Mouse (Mus musculus): ENCODE measurements around the gene Coro7. TPM values are rescaled to one million over a fixed set of nuclear protein-coding genes. Genes with fewer than 3 reads are reported as not detected.

Coro7 gene
- polyA plus RNA-seq, 1 experiment = 31.2 TPM

DNA sequence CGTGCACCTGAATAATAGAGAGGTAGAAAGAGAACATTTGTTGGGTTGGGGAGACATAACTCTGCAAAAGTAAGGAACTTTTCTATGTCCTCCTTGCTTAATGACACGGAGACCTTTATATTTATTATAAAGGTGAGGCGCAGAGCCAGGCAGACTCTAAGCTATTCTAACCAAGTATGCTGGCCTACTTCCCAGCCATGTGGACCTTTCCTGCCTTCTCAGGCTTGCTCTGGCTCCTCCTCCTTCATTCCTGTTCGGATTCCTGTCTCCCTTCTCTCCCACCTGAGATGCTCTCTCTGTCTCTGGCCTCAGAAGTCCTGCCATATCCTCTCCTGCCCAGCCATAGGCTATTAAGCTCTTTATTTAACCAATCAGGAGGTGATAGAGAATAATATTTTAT, 45.7 kb upstream of the Coro7 start:
- no peaks in the 10 kb centered on the region for H3K36me3 ChIP-seq (ENCODE audit: control insufficient read depth, insufficient read depth, low read length, poor library complexity, severe bottlenecking)
- H3K27ac ChIP-seq (ENCODE audit: insufficient read depth, low read length) = no peak overlapping the region
- H3K9me3 ChIP-seq (replicated peaks; ENCODE audit: control insufficient read depth, insufficient read depth, low read length, poor library complexity, severe bottlenecking) = no peaks in the 10 kb centered on the region
- no peak for TF ChIP-seq POLR2A (IDR thresholded peaks at IDR 0.05; ENCODE audit: insufficient read depth, low read length)
- no peak for TF ChIP-seq CTCF (IDR thresholded peaks at IDR 0.05; ENCODE audit: low read depth, low read length)
- no peak for TF ChIP-seq EP300 (IDR thresholded peaks at IDR 0.05; ENCODE audit: insufficient read depth, low read depth, low read length)
- no peak overlapping the region for H3K9ac ChIP-seq (ENCODE audit: low read depth, poor library complexity, severe bottlenecking)
- no peaks in the 10 kb centered on the region for H3K4me1 ChIP-seq (ENCODE audit: control insufficient read depth, insufficient read depth, low read length)
- H3K4me3 ChIP-seq (ENCODE audit: low read depth, low read length) = no peak overlapping the region
- no peaks in the 10 kb centered on the region for H3K27me3 ChIP-seq (ENCODE audit: control insufficient read depth, insufficient read depth, low read length, poor library complexity, severe bottlenecking)

- no peak overlapping the region for H3K4me3 ChIP-seq (ENCODE audit: low read depth, low read length)
- H3K36me3 ChIP-seq (ENCODE audit: control insufficient read depth, insufficient read depth, low read length, poor library complexity, severe bottlenecking) = no peaks in the 10 kb centered on the region
- H3K9me3 ChIP-seq (replicated peaks; ENCODE audit: control insufficient read depth, insufficient read depth, low read length, poor library complexity, severe bottlenecking) = no peaks in the 10 kb centered on the region
- H3K27ac ChIP-seq (ENCODE audit: insufficient read depth, low read length) = no peak overlapping the region
- no peak for TF ChIP-seq EP300 (IDR thresholded peaks at IDR 0.05; ENCODE audit: insufficient read depth, low read depth, low read length)
- no peak for TF ChIP-seq CTCF (IDR thresholded peaks at IDR 0.05; ENCODE audit: low read depth, low read length)
- no peak for TF ChIP-seq POLR2A (IDR thresholded peaks at IDR 0.05; ENCODE audit: insufficient read depth, low read length)
- no peaks in the 10 kb centered on the region for H3K27me3 ChIP-seq (ENCODE audit: control insufficient read depth, insufficient read depth, low read length, poor library complexity, severe bottlenecking)
- no peaks in the 10 kb centered on the region for H3K4me1 ChIP-seq (ENCODE audit: control insufficient read depth, insufficient read depth, low read length)
- H3K9ac ChIP-seq (ENCODE audit: low read depth, poor library complexity, severe bottlenecking) = no peak overlapping the region
Measured at GRCm38 (mm10) chr16:4722915-4723209, 43.3 kb upstream of the Coro7 start.

DNA sequence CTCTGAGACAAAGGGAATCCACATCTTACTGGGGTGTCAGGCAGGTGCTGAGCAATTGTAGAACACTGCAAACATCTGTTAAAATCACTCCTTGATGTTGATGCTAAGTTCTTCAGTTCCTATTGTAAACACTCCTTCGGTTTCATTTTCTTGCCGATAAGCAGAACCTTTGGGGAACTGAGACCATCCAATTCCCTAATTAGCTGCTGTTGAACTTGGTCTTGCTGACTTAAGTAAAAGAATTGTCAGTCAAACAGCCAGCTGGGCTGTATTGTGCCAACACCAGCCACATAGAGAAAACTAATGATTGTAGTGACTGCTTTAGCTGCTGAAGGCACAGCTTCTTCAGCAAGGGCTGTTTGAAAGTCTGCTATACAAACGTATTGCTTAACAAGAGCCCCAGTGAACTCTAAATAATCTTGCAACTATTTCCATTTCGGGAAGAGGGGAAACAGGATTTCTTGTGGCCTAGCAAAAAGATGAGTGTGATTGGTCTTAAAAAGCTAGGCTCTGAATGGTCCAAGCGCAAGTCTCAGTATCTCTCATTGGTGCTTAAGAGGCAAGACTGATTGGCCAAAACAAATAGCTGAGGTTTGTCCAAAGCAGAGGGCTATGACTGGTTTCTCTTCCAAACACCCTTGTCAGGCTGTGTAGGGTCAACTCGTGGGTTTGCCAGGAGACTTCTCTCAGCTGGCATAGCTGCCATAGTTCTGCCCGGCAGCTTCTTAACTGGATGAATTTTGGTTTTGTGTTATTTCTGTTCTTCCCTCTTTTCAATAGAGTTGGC, 42.7 kb upstream of the Coro7 start:
- Histone ChIP-seq H3K9me3 (replicated peaks; ENCODE audit: control insufficient read depth, insufficient read depth, low read length, poor library complexity, severe bottlenecking) (no peaks in the 10 kb centered on the region), H3K9ac (ENCODE audit: low read depth, poor library complexity, severe bottlenecking) (no peak overlapping the region), H3K27ac (ENCODE audit: insufficient read depth, low read length) (no peak overlapping the region), H3K4me3 (ENCODE audit: low read depth, low read length) (no peak overlapping the region), H3K4me1 (ENCODE audit: control insufficient read depth, insufficient read depth, low read length) (no peaks in the 10 kb centered on the region), H3K27me3 (ENCODE audit: control insufficient read depth, insufficient read depth, low read length, poor library complexity, severe bottlenecking) (no peaks in the 10 kb centered on the region), H3K36me3 (ENCODE audit: control insufficient read depth, insufficient read depth, low read length, poor library complexity, severe bottlenecking) (no peaks in the 10 kb centered on the region)
- TF ChIP-seq POLR2A (IDR thresholded peaks at IDR 0.05; ENCODE audit: insufficient read depth, low read length) (no peak), CTCF (IDR thresholded peaks at IDR 0.05; ENCODE audit: low read depth, low read length) (no peak), EP300 (IDR thresholded peaks at IDR 0.05; ENCODE audit: insufficient read depth, low read depth, low read length) (no peak)

GRCm38 (mm10) chr16:4718753-4719518, 39.4 kb upstream of the Coro7 start, which contains the start of gene Nmral1:
TSS of gene Nmral1 (minus strand) at chr16:4719356.
- no peaks in the 10 kb centered on the region for H3K4me1 ChIP-seq (ENCODE audit: control insufficient read depth, insufficient read depth, low read length)
- TF ChIP-seq CTCF (IDR thresholded peaks at IDR 0.05; ENCODE audit: low read depth, low read length) = no peak
- TF ChIP-seq EP300 (IDR thresholded peaks at IDR 0.05; ENCODE audit: insufficient read depth, low read depth, low read length) = no peak
- TF ChIP-seq POLR2A (IDR thresholded peaks at IDR 0.05; ENCODE audit: insufficient read depth, low read length) = no peak
- no peaks in the 10 kb centered on the region for H3K36me3 ChIP-seq (ENCODE audit: control insufficient read depth, insufficient read depth, low read length, poor library complexity, severe bottlenecking)
- no peaks in the 10 kb centered on the region for H3K27me3 ChIP-seq (ENCODE audit: control insufficient read depth, insufficient read depth, low read length, poor library complexity, severe bottlenecking)
- H3K9ac ChIP-seq (ENCODE audit: low read depth, poor library complexity, severe bottlenecking) = peak within 1 kb of the TSS; percentile 56
- peak within 1 kb of the TSS; percentile 77 for H3K4me3 ChIP-seq (ENCODE audit: low read depth, low read length)
- no peak within 1 kb of the TSS for H3K27ac ChIP-seq (ENCODE audit: insufficient read depth, low read length)
- no peaks in the 10 kb centered on the region for H3K9me3 ChIP-seq (replicated peaks; ENCODE audit: control insufficient read depth, insufficient read depth, low read length, poor library complexity, severe bottlenecking)

GRCm38 (mm10) chr16:4717866-4718265, 38.3 kb upstream of the Coro7 start:
- no peak overlapping the region for H3K9ac ChIP-seq (ENCODE audit: low read depth, poor library complexity, severe bottlenecking)
- no peak overlapping the region for H3K27ac ChIP-seq (ENCODE audit: insufficient read depth, low read length)
- H3K4me1 ChIP-seq (ENCODE audit: control insufficient read depth, insufficient read depth, low read length) = no peaks in the 10 kb centered on the region
- H3K27me3 ChIP-seq (ENCODE audit: control insufficient read depth, insufficient read depth, low read length, poor library complexity, severe bottlenecking) = no peaks in the 10 kb centered on the region
- H3K36me3 ChIP-seq (ENCODE audit: control insufficient read depth, insufficient read depth, low read length, poor library complexity, severe bottlenecking) = no peaks in the 10 kb centered on the region
- no peak for TF ChIP-seq EP300 (IDR thresholded peaks at IDR 0.05; ENCODE audit: insufficient read depth, low read depth, low read length)
- TF ChIP-seq POLR2A (IDR thresholded peaks at IDR 0.05; ENCODE audit: insufficient read depth, low read length) = no peak
- TF ChIP-seq CTCF (IDR thresholded peaks at IDR 0.05; ENCODE audit: low read depth, low read length) = no peak
- no peak overlapping the region for H3K4me3 ChIP-seq (ENCODE audit: low read depth, low read length)
- H3K9me3 ChIP-seq (replicated peaks; ENCODE audit: control insufficient read depth, insufficient read depth, low read length, poor library complexity, severe bottlenecking) = no peaks in the 10 kb centered on the region
